Mouse (Mus musculus) mesoderm, embryonic 11.5 days (tissue): ENCODE measurements around the gene Capza1.
A peak's percentile ranks its signal among the peaks of the same experiment; 100 is the strongest.
"Not testable (repeated sequence)": the region's sequence is repeated elsewhere in the genome, so short reads cannot be mapped to it uniquely, and the experiment has no call there.

ENCODE experiments used
- DNase-seq: peaks from one replicate; pipeline ENCODE4 v3.0.0-alpha.2; 2012; ENCODE audit warnings: low read depth, low spot score

The Capza1 gene

DNA sequence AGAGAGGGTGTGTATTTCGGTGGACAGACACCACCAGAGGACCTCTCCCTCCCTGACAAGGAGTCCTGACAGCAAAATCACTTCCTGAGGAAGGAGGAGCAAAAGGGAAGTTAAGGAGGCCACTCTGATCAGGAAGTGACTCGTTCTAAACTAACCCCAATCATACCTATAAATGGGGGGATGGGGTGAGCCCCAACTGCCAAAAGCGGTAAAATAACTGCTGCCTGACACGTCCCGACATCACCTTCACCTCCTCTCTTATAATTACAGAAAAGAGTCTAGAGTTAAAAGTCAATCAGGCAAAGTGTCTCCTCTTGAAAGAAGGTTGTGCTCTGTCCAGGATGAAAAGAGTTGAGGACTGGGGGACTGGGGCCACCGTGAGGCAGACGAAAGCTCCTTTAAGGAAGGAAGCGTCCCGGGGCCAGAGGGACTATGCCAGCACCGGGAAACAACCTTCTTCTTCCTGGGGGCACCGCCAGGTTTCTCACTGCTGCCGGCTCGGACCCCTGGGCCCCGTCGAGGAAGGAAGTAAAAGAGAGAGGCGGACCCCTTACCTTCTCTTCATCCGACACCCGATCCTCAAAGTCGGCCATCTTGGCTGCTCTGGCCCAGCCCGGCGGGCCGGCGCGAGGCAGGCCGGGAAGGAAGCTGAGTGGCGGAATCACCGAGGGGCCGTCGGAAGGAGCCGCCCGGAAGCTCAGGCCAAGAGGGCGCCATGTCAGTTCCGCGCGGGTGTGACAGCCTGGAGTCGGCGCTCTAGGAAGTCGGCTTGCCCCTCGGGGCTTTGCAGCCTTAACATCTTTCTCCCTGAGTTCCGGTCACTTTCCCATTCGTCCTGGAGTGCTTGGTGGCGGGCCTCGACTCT is at the start of gene Capza1, which contains the start of gene St7l:
Gene Capza1, minus strand, starts transcription at position 720 of the 865 bp plus-strand sequence.
Gene St7l, plus strand, starts transcription at position 220 of the 865 bp plus-strand sequence.
- DNase-seq, result peak; percentile 89

GRCm38 (mm10) chr3:104909195-104909594 is 44.9 kb upstream of the Capza1 start:
- DNase-seq, result no peak

GRCm38 (mm10) chr3:104906007-104906406 is 41.7 kb upstream of the Capza1 start:
- no peak for DNase-seq

DNA sequence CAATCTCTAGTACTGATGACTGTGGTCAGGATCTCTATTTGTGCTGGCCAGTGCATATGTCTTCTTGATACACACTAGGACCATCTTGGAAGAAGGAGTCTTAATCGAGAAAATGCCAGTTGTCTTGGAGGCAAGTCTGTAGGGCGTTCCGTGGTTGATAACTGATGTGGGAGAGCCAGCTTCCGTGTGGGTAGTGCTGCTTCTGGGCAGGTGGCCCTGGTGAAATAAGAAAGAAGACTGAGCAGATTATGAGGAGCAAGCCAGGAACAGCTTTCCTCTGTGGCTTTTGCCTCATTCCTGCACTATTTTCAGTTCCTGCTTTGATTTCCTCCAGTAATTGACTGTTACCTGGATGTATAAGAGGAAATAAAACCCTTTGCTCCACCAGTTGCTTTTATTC is 41.1 kb upstream of the Capza1 start:
- no peak for DNase-seq

GRCm38 (mm10) chr3:104901154-104901553 is 36.8 kb upstream of the Capza1 start:
- no peak for DNase-seq

DNA sequence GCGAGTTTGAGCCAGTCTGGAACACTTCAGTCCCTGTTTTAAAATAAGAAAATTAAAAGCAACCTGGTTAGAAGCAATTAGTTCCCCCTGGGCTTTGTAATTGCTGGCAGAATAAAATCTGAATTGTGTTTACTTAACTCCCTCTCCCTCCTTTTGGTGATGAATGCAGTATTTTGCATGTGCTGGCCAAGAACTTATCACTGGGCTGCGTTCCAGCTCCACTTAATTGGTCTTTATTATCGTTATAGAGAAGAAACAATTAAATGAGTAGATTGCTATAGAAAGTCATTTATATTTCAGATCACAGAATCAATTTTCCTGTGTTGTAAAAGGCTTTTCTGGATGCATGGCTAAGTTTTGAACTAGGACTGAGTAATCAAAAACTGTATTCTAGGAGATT is 31.8 kb upstream of the Capza1 start:
- DNase-seq, result no peak

DNA sequence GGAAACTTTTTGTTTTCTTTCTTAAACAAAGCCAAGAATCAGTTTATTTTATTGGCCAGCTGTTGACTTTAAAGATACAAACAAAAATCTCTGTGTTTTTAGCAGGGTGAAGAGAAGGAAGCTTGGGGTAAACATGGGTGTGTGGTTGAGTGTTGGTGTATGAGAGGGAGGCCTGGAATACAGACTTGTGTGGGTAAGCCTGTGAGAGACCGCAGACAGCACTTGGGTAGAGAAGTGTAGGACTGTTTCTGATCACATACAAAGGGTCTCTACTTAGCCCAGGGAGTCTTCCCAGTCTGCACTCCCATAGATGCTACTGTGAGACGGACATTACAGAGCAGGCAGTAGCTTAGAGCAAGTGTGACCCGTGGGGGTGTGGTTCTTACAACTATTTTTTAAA is 24.3 kb upstream of the Capza1 start:
- no peak for DNase-seq

DNA sequence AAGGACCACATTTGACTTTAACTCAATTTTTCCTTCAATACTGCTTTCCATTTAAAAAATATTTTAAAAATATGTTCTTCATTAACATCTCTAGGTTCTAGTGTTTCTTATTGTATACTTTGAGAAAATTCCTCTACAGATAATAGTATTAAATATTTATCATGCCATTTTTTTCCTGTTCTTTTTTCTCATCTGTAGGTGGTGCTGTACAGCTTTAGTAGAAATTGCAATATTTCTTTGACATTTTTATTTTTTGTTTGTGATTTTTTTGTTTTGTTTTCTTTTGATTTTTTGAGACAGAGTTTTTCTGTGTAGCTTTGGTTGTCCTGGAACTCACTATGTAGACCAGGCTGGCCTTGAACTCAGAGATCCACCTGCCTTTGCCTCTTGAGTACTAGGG is 5.3 kb upstream of the Capza1 start:
- DNase-seq, result no peak

DNA sequence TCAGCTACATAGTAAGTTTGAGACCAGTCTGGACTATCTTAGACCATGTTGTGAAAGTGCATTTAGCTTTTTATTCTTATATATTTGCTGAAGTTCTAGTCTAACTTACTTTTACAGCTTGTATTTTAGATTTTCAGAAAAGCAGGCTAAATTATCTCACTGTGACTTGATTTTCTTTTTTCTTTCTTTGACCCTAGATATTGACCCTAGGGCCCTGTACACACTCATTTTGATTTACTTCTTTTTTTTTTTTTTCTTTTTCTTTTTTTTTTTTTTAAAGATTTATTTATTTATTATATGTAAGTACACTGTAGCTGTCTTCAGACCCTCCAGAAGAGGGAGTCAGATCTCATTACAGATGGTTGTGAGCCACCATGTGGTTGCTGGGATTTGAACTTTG is 2.4 kb upstream of the Capza1 start:
- DNase-seq, result not testable (repeated sequence)

DNA sequence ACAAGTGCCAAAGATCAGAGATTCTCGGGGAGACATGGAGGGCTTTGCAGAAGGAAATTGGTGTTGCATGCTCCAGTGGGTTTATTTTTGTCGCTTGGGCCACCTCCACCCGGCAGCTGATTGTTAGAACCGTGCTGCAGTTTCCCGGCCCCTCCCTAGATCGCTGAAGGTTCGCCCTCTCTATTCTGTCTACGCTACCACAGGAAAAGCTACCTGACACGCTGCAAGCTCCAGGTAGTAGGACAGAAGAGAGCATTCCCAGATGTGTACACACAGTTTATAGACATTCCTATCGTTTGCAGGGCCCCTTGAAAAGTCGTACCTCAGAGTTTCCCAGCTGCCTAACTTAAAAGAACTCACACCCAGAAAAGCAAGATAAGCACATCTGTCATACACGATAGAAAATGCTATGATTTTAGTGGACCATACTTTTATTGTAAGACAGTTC is 1.1 kb upstream of the Capza1 start:
- DNase-seq, result no peak

- peak; percentile 83 for DNase-seq
These were observed 491 bp upstream of the Capza1 start for GRCm38 (mm10) chr3:104864651-104865340.

GRCm38 (mm10) chr3:104858560-104858959 is 5.7 kb downstream of the Capza1 start:
- no peak for DNase-seq

- no peak for DNase-seq
These were observed 8.2 kb downstream of the Capza1 start for GRCm38 (mm10) chr3:104856106-104856505.

- no peak for DNase-seq
These were observed 9.4 kb downstream of the Capza1 start for GRCm38 (mm10) chr3:104854866-104855265.

DNA sequence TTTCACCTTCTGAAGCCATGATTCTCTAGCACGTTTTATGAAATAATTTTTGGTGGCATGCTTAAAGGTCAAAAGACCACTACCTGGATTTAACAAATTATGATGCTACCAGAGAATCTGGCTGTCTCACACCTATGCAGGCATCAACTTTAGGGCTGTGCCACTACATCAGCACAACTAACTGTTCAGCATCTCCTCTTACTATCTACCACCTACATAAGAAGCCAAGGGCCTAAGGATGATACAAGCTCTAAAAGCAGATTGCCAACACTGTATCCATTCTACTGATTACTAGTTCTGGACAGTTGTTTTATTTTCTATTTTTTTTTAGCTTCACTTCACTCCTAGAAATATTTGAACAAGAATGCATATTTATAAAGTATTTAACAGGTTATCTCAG is 9.8 kb downstream of the Capza1 start:
- DNase-seq, result no peak

DNA sequence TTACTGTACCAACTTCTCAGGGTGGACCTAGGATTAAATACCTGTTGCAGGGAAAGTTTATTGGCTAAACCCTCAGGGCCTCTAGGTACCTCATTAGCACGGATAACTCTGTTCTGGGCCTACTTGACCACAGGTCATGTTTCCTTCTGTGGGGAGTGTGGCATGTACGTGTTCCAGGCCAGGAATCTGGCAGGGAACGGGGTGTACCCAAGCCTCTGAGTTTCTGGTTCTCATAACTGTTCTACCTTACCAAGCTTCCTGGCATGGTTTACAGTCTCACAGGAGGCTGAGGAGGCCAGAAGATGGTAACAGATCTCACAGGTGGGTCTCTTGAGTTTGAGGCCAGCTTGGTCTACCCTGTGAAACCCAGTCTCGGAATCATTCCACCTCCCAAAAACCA is 17.7 kb downstream of the Capza1 start:
- DNase-seq, result no peak

DNA sequence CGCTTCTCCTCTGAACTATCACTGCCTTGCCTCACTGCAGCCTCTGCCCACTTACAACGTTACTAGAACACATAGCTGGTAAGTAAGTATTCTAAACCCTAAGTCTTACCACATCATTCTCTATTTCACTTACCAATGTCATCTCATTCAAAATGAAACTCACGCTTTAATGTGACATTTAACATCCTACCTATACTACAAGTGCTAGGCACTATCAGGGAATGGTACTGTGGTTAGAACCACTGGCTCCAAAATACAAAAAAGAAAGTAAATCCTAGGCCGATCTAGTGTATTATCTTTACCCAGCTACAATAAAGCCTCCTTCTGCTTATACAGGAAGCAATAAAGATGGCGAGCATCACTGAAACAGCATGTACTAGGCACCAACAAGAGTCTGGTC is 23.3 kb downstream of the Capza1 start:
- no peak for DNase-seq

DNA sequence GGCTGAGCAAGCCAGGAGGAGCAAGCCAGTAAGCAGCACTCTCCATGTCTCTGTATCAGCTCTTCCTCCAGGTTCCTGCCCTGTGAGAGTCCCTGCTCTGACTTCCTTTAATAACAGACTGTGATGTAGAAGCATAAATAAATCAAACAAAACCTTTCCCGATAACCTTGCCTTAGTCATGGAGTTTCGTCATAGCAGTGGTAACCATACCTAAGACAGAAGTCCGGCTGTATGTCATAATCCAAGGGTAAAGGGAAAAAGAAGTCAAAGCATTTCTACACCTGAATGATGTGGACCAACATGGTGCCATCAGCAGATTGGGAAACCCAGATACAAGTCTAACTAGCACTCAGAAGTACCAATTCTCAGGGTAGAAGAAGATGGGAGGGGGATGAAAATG is 28.5 kb downstream of the Capza1 start:
- DNase-seq, result no peak

DNA sequence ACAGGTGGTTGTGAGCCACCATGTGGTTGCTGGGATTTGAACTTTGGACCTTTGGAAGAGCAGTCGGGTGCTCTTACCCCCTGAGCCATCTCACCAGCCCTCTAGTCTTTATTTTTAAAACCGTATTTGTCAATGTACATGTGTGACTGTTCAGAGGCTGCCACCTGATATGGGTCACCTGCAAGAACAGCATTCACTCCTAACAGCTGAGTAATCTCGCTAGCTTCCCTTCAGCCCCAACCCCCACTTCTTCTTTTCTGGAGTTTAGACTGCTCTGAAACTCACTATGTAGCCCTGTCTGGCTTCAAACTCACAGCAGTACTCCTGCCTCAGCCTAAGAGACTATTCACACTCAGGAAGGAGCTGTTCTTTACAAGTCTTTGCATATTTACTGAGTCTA is 41.9 kb downstream of the Capza1 start:
- DNase-seq, result no peak

- no peak for DNase-seq
These were observed 43.9 kb downstream of the Capza1 start for GRCm38 (mm10) chr3:104820426-104820825.

- no peak for DNase-seq
These were observed 45.6 kb downstream of the Capza1 start for GRCm38 (mm10) chr3:104818749-104819134.

GRCm38 (mm10) chr3:104817991-104818748 is 46.1 kb downstream of the Capza1 start, which contains the start of gene Mov10:
Gene Mov10 (minus strand): TSS chr3:104818563.
- peak; percentile 85 for DNase-seq
